Mouse (Mus musculus) hematopoietic stem cell, adult 5-6 weeks (primary cell): ENCODE results near the gene Trp53rkb. TPM values are rescaled to one million over a fixed set of nuclear protein-coding genes. Genes with fewer than 3 reads are reported as not detected.

ENCODE experiments used
- ATAC-seq, 2 experiments: fragments of 125-278 bp in 1 of 2; replicated peaks in 1 of 2; 2 replicates each; pipeline ENCODE4 v1.8.0; 2016 to 2017; ENCODE audit warnings: inconsistent platforms in 2 of 2, mild to moderate bottlenecking in 2 of 2, moderate number of reproducible peaks in 2 of 2, low read depth in 1 of 2, moderate TSS enrichment in 1 of 2; ENCODE audit not compliant: low FRiP score in 2 of 2, poor library complexity in 2 of 2, severe bottlenecking in 2 of 2, insufficient read depth in 1 of 2, low TSS enrichment in 1 of 2
- total RNA-seq: library from RNA; stranded (forward); fragments of 172-1452, 232-1000 nt; gene quantifications from 2 replicates; pipeline ENCODE4 v1.2.3, GENCODE M21; 2017

Trp53rkb gene
- total RNA-seq, result 1.6 and 4.3 TPM in 2 replicates

GRCm38 (mm10) chr2:166792355-166792754, at the start of gene Trp53rkb:
TSS of gene Trp53rkb (plus strand) at chr2:166792531.
- no peak for ATAC-seq

- ATAC-seq, result no peak
Measured at GRCm38 (mm10) chr2:166743504-166743903, 48.8 kb upstream of the Trp53rkb start.

DNA sequence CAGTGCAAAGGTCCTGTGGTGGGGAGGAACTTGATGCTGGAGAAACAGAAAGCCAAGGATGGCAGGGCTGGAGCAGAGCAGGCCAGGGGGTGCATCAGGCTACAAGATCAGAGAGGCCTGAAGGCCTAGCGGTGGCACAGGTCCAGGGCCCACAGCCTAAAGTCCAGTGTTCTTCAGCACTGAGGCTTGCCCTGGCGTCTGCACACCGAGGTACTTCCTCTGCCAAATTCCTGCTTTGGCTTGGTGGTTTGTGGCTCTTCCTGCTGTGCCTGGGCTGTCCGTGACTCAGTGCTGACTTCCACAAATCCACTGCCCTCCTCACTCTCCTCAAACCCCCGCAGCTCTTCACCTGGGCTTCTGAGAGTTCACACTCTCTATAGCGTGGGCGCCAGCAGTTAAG, 47.9 kb upstream of the Trp53rkb start:
- ATAC-seq, result peak; percentile 50 to 64

- ATAC-seq, result peak; percentile 81 to 88
Measured at GRCm38 (mm10) chr2:166745849-166746248, 46.5 kb upstream of the Trp53rkb start.

DNA sequence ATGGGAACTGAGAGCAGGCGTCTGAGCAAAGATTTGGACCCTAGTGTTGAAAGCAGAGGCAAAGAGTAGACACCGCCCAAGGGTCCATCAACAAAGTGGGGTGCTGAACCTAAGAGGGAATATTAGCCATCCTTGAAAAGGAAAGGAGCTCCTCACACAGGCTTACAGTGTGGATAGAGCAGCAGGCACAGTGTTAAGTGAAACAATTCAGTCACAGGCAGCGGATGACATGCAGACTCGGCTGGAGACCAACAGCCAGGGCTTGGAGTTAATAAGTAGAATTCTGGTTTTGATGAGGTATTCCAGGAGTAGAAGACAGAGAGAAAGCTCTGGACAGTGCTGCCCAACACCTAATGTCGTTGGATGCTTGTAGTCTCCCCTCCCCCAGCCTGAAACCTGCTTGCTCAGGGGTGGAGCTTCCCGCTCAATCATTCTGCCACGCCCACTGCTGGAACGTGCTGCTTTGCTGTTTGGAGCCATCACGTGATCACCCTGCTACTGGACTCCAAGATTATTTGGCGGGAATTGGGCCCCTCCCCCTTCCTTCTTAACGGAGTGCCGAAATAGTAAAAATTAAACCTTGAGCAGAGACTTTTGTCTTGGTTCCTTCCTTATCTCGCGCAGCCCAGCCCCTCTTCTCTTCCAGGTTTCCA, 45.9 kb upstream of the Trp53rkb start:
- ATAC-seq, result 0 out of 4 replicates have a peak, but pooled peaks of 1 of the 2 experiments have one; percentile 5

- no peak for ATAC-seq
Measured at GRCm38 (mm10) chr2:166750620-166751191, 41.6 kb upstream of the Trp53rkb start.

GRCm38 (mm10) chr2:166754194-166754593, 38.1 kb upstream of the Trp53rkb start:
- peak; percentile 30 to 41; a peak in 2 of 4 replicates for ATAC-seq

DNA sequence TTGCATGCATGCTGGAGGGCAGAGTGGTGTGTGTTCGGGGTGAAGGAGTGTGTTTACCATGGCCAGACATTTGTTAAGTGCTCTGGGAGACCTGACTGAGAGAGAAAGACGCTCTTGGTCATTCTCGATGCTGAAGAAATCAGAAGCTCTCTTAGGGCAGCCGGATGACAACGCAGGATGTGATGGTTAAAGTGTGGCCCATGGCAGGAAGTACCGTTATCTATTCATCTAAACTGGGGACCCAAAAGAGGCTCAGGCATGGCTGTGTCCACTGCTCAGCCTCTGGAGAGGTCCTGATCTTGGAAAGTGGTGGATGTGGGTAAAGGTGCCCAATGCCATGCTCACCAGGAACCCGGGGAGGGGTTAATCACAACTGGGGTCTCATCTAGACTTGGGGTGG, 37.6 kb upstream of the Trp53rkb start:
- ATAC-seq, result peak; percentile 34 to 39; a peak in 3 of 4 replicates

DNA sequence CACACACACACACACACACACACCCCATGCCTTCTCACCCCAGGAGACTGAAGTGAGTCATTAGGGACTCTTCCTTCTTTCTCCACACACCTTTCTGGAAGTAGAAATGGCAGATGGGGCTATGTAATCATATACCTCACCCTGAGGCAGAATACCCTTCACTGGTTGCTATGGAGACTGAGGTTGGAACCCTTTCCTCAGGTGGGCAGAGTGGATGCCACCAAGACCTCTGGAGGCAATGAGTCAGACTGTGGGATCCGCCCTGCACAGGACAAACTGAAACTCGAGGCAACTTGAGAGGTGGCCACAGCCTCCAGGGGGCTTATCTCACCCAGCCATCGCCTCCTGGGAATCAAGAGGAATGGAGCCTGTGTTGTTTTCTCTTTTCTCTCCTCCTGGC, 34.4 kb upstream of the Trp53rkb start:
- no peak; a peak in 1 of 4 replicates for ATAC-seq

DNA sequence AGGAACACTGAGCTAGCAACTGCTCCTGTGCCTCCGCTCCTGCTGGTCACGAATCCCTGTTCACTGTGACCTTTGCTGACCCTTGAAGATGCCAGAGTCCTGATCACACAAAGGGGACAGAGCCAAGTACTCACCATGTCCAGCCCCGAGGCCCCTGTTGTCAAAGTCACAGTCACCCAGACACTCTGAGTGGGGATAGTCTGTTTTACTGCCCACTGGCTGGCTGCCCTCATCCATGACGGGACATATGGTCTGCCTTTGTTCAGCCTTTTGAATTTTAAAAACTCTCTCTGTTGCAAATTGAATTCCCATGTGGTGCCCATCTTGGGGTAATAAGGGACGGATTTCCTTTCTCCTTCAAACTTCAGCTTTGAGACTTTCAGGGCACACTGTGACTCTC, 28.3 kb upstream of the Trp53rkb start:
- no peak for ATAC-seq

DNA sequence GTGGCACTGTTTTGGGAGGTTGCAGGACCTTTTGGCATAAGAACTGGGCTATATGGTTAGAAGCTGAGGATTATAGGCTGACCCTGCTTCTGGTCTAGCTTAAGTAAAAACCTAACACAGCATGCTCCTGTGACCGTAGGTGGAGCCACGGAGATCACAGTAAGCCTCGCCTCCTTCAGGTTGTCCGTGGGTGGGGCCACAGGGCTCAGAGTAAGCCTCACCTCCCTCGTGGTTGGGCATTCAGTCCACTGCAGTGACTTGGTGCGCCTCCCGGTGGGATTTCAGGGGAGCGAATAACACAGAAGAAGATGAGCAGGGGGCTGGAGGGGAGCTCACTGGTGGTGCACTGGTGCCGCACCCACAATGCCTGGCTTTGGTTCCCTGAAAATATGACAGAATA, 24.7 kb upstream of the Trp53rkb start:
- no peak for ATAC-seq

DNA sequence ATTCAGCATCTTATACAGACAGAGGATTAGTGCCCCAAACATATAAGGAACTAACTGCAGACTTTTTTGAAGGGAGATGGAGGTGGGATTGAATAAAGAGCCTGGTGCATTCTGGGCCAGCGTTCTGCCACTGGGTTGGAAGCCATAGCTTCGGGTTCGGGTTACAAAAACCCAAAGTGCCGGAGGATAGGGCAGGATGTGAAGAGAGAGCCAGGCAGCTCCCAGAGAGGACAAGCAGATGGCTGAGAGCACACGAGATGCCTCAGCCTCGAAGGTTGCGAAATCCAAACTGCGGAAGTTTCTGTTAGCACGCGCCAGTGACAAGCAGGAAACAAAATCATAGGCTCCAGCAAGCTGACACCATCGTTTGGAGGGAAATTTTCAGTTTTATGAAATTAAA, 20.9 kb upstream of the Trp53rkb start:
- ATAC-seq, result peak; percentile 47 to 66; a peak in 3 of 4 replicates

DNA sequence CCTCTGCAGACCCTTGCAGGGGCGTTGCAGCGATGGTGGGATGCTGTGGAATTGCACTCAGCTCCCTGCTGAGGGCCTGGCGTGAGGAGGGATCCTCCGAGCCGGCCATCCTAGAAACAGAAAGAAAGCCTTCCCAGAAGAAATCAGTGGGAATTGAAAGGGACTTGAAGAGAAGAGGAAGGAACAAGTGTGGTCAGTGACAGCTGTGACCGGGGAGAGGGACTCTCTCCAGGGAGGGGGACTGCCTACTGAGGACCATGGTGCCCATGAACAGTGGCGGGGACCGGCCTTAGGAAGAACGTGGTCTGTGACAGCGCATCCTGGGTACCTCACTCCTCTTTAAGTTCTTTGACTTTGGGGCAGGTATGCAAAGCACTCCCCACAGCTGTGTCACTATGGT, 18.7 kb upstream of the Trp53rkb start:
- no peak for ATAC-seq

DNA sequence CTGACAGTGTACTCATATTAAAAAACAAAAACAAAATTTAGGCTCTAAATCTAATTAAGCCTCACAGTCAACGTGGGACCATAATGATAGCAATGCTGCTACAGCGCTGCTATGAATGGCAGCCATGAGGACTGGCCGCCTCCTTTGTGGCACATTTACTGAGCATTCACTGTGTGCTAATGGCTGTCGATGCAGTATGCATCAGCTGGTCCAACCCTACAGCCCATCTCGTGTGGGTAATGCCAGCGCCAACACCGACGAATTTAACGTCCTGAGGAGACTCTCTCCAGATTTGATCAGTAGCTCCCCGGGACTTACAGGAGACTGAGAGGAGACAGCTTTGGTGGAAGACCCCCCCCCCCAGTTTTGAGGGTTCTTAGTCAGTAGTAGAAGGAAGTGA, 18.1 kb upstream of the Trp53rkb start:
- ATAC-seq, result no peak

- no peak for ATAC-seq
Measured at GRCm38 (mm10) chr2:166775357-166775893, 16.9 kb upstream of the Trp53rkb start.

GRCm38 (mm10) chr2:166776272-166776671, 16.1 kb upstream of the Trp53rkb start:
- ATAC-seq, result no peak; a peak in 1 of 4 replicates

- no peak for ATAC-seq
Measured at GRCm38 (mm10) chr2:166779956-166780355, 12.4 kb upstream of the Trp53rkb start.

- ATAC-seq, result peak; percentile 77 to 80
Measured at GRCm38 (mm10) chr2:166780980-166781578, 11.3 kb upstream of the Trp53rkb start.
